Mouse (Mus musculus): Measurements from ENCODE around the gene Tnxb. TPM values are rescaled to one million over a fixed set of nuclear protein-coding genes. Genes with fewer than 3 reads are reported as not detected.
"Not testable (repeated sequence)": the region's sequence is repeated elsewhere in the genome, so short reads cannot be mapped to it uniquely, and the experiment has no call there.

Tnxb gene
- polyA plus RNA-seq, 1 experiment from 2014 or later = 0.05 TPM

GRCm38 (mm10) chr17:34700671-34701071 lies 30.3 kb downstream of the Tnxb start:
- 75% methylated on average over 2 of the region's 2 CpGs for WGBS
- Histone ChIP-seq H3K27ac (0 out of 2 replicates have a peak overlapping the region, but pooled peaks have one; percentile 55), H3K36me3 (ENCODE audit: poor library complexity, severe bottlenecking) (no peaks in the 10 kb centered on the region), H3K27me3 (no peaks in the 10 kb centered on the region), H3K4me3 (no peak overlapping the region), H3K4me2 (no peak overlapping the region), H3K4me1 (peaks cover 7% of the 10 kb centered on the region), H3K9ac (no peak overlapping the region), H3K9me3 (replicated peaks) (no peaks in the 10 kb centered on the region)
- ATAC-seq = no peak

GRCm38 (mm10) chr17:34706476-34706875 lies 36.1 kb downstream of the Tnxb start:
- H3K27ac ChIP-seq; H3K9ac ChIP-seq; H3K4me1 ChIP-seq; ATAC-seq; H3K4me2 ChIP-seq; H3K9me3 ChIP-seq (replicated peaks); H3K36me3 ChIP-seq (ENCODE audit: poor library complexity, severe bottlenecking); H3K27me3 ChIP-seq; H3K4me3 ChIP-seq: not testable (repeated sequence)
- 88% methylated on average over 2 of the region's 2 CpGs for WGBS

GRCm38 (mm10) chr17:34712951-34713350 lies 42.6 kb downstream of the Tnxb start:
- H3K27ac ChIP-seq = no peak overlapping the region
- ATAC-seq = no peak
- no peaks in the 10 kb centered on the region for H3K36me3 ChIP-seq (ENCODE audit: poor library complexity, severe bottlenecking)
- no peaks in the 10 kb centered on the region for H3K27me3 ChIP-seq
- no peak overlapping the region for H3K4me2 ChIP-seq
- H3K9me3 ChIP-seq (replicated peaks) = no peaks in the 10 kb centered on the region
- H3K4me3 ChIP-seq = no peak overlapping the region
- no peaks in the 10 kb centered on the region for H3K4me1 ChIP-seq
- H3K9ac ChIP-seq = no peak overlapping the region
- 50% methylated on average over 6 of the region's 6 CpGs for WGBS

- not testable (repeated sequence) for ATAC-seq; H3K4me2 ChIP-seq; H3K9me3 ChIP-seq (replicated peaks); H3K27me3 ChIP-seq; H3K36me3 ChIP-seq (ENCODE audit: poor library complexity, severe bottlenecking); H3K4me1 ChIP-seq; H3K27ac ChIP-seq; H3K4me3 ChIP-seq; H3K9ac ChIP-seq
- 84% methylated on average over 9 of the region's 9 CpGs for WGBS
Measured at GRCm38 (mm10) chr17:34714181-34714907, 44.0 kb downstream of the Tnxb start.

- not testable (repeated sequence) for H3K9ac ChIP-seq; H3K27ac ChIP-seq; H3K4me2 ChIP-seq; H3K27me3 ChIP-seq; ATAC-seq; H3K4me3 ChIP-seq; H3K36me3 ChIP-seq (ENCODE audit: poor library complexity, severe bottlenecking); H3K9me3 ChIP-seq (replicated peaks); H3K4me1 ChIP-seq
- 79% methylated on average over 5 of the region's 5 CpGs for WGBS
Measured at GRCm38 (mm10) chr17:34714908-34715445, 44.6 kb downstream of the Tnxb start.

GRCm38 (mm10) chr17:34715451-34715850 lies 45.1 kb downstream of the Tnxb start:
- not testable (repeated sequence) for H3K9ac ChIP-seq; H3K4me1 ChIP-seq; H3K36me3 ChIP-seq (ENCODE audit: poor library complexity, severe bottlenecking); ATAC-seq; H3K4me2 ChIP-seq; H3K4me3 ChIP-seq; H3K27me3 ChIP-seq; H3K9me3 ChIP-seq (replicated peaks); H3K27ac ChIP-seq
- WGBS = 83% methylated on average over 6 of the region's 7 CpGs

- no peak overlapping the region for H3K27ac ChIP-seq
- no peaks in the 10 kb centered on the region for H3K4me1 ChIP-seq
- H3K4me2 ChIP-seq = no peak overlapping the region
- WGBS = 89% methylated on average over 15 of the region's 15 CpGs
- H3K9me3 ChIP-seq (replicated peaks) = no peaks in the 10 kb centered on the region
- no peak overlapping the region for H3K4me3 ChIP-seq
- H3K27me3 ChIP-seq = no peaks in the 10 kb centered on the region
- no peak for ATAC-seq
- H3K9ac ChIP-seq = no peak overlapping the region
- no peaks in the 10 kb centered on the region for H3K36me3 ChIP-seq (ENCODE audit: poor library complexity, severe bottlenecking)
Measured at GRCm38 (mm10) chr17:34716247-34716646, 45.9 kb downstream of the Tnxb start.

- ATAC-seq = no peak
- no peaks in the 10 kb centered on the region for H3K27me3 ChIP-seq
- H3K9ac ChIP-seq = no peak overlapping the region
- no peaks in the 10 kb centered on the region for H3K4me1 ChIP-seq
- H3K27ac ChIP-seq = no peak overlapping the region
- no peaks in the 10 kb centered on the region for H3K9me3 ChIP-seq (replicated peaks)
- no peaks in the 10 kb centered on the region for H3K36me3 ChIP-seq (ENCODE audit: poor library complexity, severe bottlenecking)
- 84% methylated on average over 11 of the region's 11 CpGs for WGBS
- no peak overlapping the region for H3K4me2 ChIP-seq
- H3K4me3 ChIP-seq = no peak overlapping the region
Measured at GRCm38 (mm10) chr17:34717401-34717800, 47.1 kb downstream of the Tnxb start.

GRCm38 (mm10) chr17:34719886-34720285 lies 49.6 kb downstream of the Tnxb start:
- 62% methylated on average over 8 of the region's 8 CpGs for WGBS
- ATAC-seq; H3K4me2 ChIP-seq; H3K27me3 ChIP-seq; H3K9me3 ChIP-seq (replicated peaks); H3K9ac ChIP-seq; H3K27ac ChIP-seq; H3K4me1 ChIP-seq; H3K4me3 ChIP-seq; H3K36me3 ChIP-seq (ENCODE audit: poor library complexity, severe bottlenecking): not testable (repeated sequence)

- not testable (repeated sequence) for H3K36me3 ChIP-seq (ENCODE audit: poor library complexity, severe bottlenecking); H3K4me1 ChIP-seq; ATAC-seq; H3K27ac ChIP-seq; H3K4me2 ChIP-seq; H3K9me3 ChIP-seq (replicated peaks); H3K27me3 ChIP-seq; H3K9ac ChIP-seq; H3K4me3 ChIP-seq
- 88% methylated on average over 3 of the region's 4 CpGs for WGBS
Measured at GRCm38 (mm10) chr17:34722238-34722637, 51.9 kb downstream of the Tnxb start.

- H3K27ac ChIP-seq = no peak overlapping the region
- H3K4me3 ChIP-seq = no peak overlapping the region
- ATAC-seq = no peak
- H3K4me1 ChIP-seq = no peaks in the 10 kb centered on the region
- H3K4me2 ChIP-seq = no peak overlapping the region
- 83% methylated on average over 4 of the region's 4 CpGs for WGBS
- no peaks in the 10 kb centered on the region for H3K36me3 ChIP-seq (ENCODE audit: poor library complexity, severe bottlenecking)
- peaks cover 5% of the 10 kb centered on the region; the same call in 1 of the 2 replicates for H3K9me3 ChIP-seq (replicated peaks)
- no peak overlapping the region for H3K9ac ChIP-seq
- H3K27me3 ChIP-seq = no peaks in the 10 kb centered on the region
Measured at GRCm38 (mm10) chr17:34723066-34723465, 52.7 kb downstream of the Tnxb start.

- H3K27me3 ChIP-seq = no peaks in the 10 kb centered on the region
- 96% methylated on average over 2 of the region's 2 CpGs for WGBS
- ATAC-seq = no peak
- H3K27ac ChIP-seq = no peak overlapping the region
- peaks cover 3% of the 10 kb centered on the region; the same call in 1 of the 2 replicates for H3K9me3 ChIP-seq (replicated peaks)
- no peaks in the 10 kb centered on the region for H3K36me3 ChIP-seq (ENCODE audit: poor library complexity, severe bottlenecking)
- no peak overlapping the region for H3K9ac ChIP-seq
- H3K4me3 ChIP-seq = no peak overlapping the region
- no peak overlapping the region for H3K4me2 ChIP-seq
- H3K4me1 ChIP-seq = no peaks in the 10 kb centered on the region
Measured at GRCm38 (mm10) chr17:34727887-34728286, 57.6 kb downstream of the Tnxb start.

- not testable (repeated sequence) for H3K27me3 ChIP-seq; H3K4me3 ChIP-seq; H3K9me3 ChIP-seq (replicated peaks); H3K9ac ChIP-seq; H3K27ac ChIP-seq; H3K4me2 ChIP-seq; H3K4me1 ChIP-seq; ATAC-seq; H3K36me3 ChIP-seq (ENCODE audit: poor library complexity, severe bottlenecking)
- WGBS = 83% methylated on average over 11 of the region's 11 CpGs
Measured at GRCm38 (mm10) chr17:34729155-34729554, 58.8 kb downstream of the Tnxb start.
